In genomic region chr3:59296563-59297130, GRCm38 (mm10) we compare ENCODE assay signal across 24 mouse cellular contexts. TPM values are rescaled to one million over a fixed set of nuclear protein-coding genes. Genes with fewer than 3 reads are reported as not detected.
DNase-seq lines count a peak whose midpoint lies in the region; ATAC-seq and TF ChIP-seq lines count a peak whose summit lies in the region.
"Had no signal": no experiment of that assay in that cellular context is flagged by ENCODE, and none has a peak within 500 bp of the region (broad histone marks: within the 10 kb centered on the region; RNA-seq: fewer than 3 reads in every experiment).

No protein-coding gene starts in this region.

- intact Hi-C loops in heart, postnatal 10 days (cut with DNase I) = no loop called here

- H3K9me3 ChIP-seq in embryonic facial prominence, embryonic 15.5 days (replicated peaks) = no peaks in the 10 kb centered on the region
- H3K9me3 ChIP-seq in embryonic facial prominence, embryonic 10.5 days = no peaks in the 10 kb centered on the region
- H3K9me3 ChIP-seq in forebrain, embryonic 10.5 days = no peaks in the 10 kb centered on the region
- H3K9me3 ChIP-seq: hindbrain, embryonic 12.5 days; midbrain, embryonic 10.5 days had no signal

- ATAC-seq in embryonic facial prominence, embryonic 15.5 days (ENCODE audit: insufficient number of reproducible peaks, low FRiP score, low TSS enrichment, low read depth) = no peak
- ATAC-seq: forebrain, embryonic 14.5 days; liver, postnatal 0 days; lung, postnatal 0 days; midbrain, embryonic 16.5 days had no signal

- H3K4me1 ChIP-seq in embryonic facial prominence, embryonic 15.5 days = peaks cover 9% of the 10 kb centered on the region
- no peaks in the 10 kb centered on the region for H3K4me1 ChIP-seq in embryonic facial prominence, embryonic 10.5 days
- H3K4me1 ChIP-seq in forebrain, embryonic 10.5 days = no peaks in the 10 kb centered on the region
- H3K4me1 ChIP-seq: hindbrain, embryonic 12.5 days; midbrain, embryonic 10.5 days had no signal

- H3K4me2 ChIP-seq in embryonic facial prominence, embryonic 15.5 days (replicated peaks) = peak overlapping the region; percentile 22
- peak overlapping the region; percentile 65 for H3K4me2 ChIP-seq in myocyte (ENCODE audit: low read depth)
- H3K4me2 ChIP-seq: heart, embryonic 11.5 days; hindbrain, embryonic 12.5 days; liver, embryonic 11.5 days had no signal

- peak overlapping the region; percentile 88 for H3K27ac ChIP-seq in embryonic facial prominence, embryonic 15.5 days (replicated peaks)
- H3K27ac ChIP-seq in embryonic facial prominence, embryonic 10.5 days (replicated peaks) = no peak overlapping the region
- no peak overlapping the region for H3K27ac ChIP-seq in forebrain, embryonic 10.5 days
- H3K27ac ChIP-seq: hindbrain, embryonic 12.5 days; midbrain, embryonic 10.5 days had no signal

- 44% methylated on average over 5 of the region's 5 CpGs for WGBS in embryonic facial prominence, embryonic 15.5 days
- 93% methylated on average over 5 of the region's 5 CpGs for WGBS in embryonic facial prominence, embryonic 10.5 days
- WGBS in forebrain, embryonic 10.5 days = 94% methylated on average over 5 of the region's 5 CpGs

- H3ac ChIP-seq in myocyte (ENCODE audit: control insufficient read depth, insufficient read length) = no peak overlapping the region

- H3K36me3 ChIP-seq in embryonic facial prominence, embryonic 15.5 days = no peaks in the 10 kb centered on the region
- no peaks in the 10 kb centered on the region; the same call in 1 of the 2 replicates for H3K36me3 ChIP-seq in embryonic facial prominence, embryonic 10.5 days (replicated peaks)
- H3K36me3 ChIP-seq in myocyte (ENCODE audit: control insufficient read depth, insufficient read depth) = no peaks in the 10 kb centered on the region
- peaks cover 5% of the 10 kb centered on the region; the same call in 1 of the 2 replicates for H3K36me3 ChIP-seq in forebrain, embryonic 10.5 days (replicated peaks)
- H3K36me3 ChIP-seq: hindbrain, embryonic 12.5 days had no signal

- H3K27me3 ChIP-seq in embryonic facial prominence, embryonic 15.5 days = no peaks in the 10 kb centered on the region
- no peaks in the 10 kb centered on the region for H3K27me3 ChIP-seq in embryonic facial prominence, embryonic 10.5 days (replicated peaks; ENCODE audit: low read depth, poor library complexity, severe bottlenecking)
- H3K27me3 ChIP-seq in myocyte (ENCODE audit: control insufficient read depth, insufficient read depth, insufficient read length) = no peaks in the 10 kb centered on the region
- no peaks in the 10 kb centered on the region for H3K27me3 ChIP-seq in forebrain, embryonic 10.5 days (ENCODE audit: poor library complexity, severe bottlenecking)
- H3K27me3 ChIP-seq: hindbrain, embryonic 12.5 days had no signal

- no peaks in the 10 kb centered on the region for H3K79me2 ChIP-seq in myocyte (ENCODE audit: control insufficient read depth, insufficient read depth)

- TF ChIP-seq POLR2A in myocyte (IDR thresholded peaks at IDR 0.05; ENCODE audit: insufficient read length, low read depth) = no peak

- H3K4me3 ChIP-seq in embryonic facial prominence, embryonic 15.5 days (replicated peaks) = no peak overlapping the region
- no peak overlapping the region for H3K4me3 ChIP-seq in embryonic facial prominence, embryonic 10.5 days
- no peak overlapping the region for H3K4me3 ChIP-seq in myocyte
- no peak overlapping the region for H3K4me3 ChIP-seq in forebrain, embryonic 10.5 days
- H3K4me3 ChIP-seq: hindbrain, embryonic 12.5 days; midbrain, embryonic 10.5 days had no signal

- H3K9ac ChIP-seq in embryonic facial prominence, embryonic 15.5 days = no peak overlapping the region
- H3K9ac ChIP-seq: hindbrain, embryonic 12.5 days; liver, postnatal 0 days had no signal

- DNase-seq in embryonic facial prominence, embryonic 10.5 days (ENCODE audit: low spot score) = no peak
- peak; percentile 16 for DNase-seq in CD4-positive, CD25-positive, alpha-beta regulatory T cell, adult 2 months (ENCODE audit: low read depth, low spot score)
- DNase-seq in adipocyte (ENCODE audit: low spot score) = peak; percentile 74
- no peak for DNase-seq in forebrain, embryonic 10.5 days (ENCODE audit: extremely low spot score, low spot score)
- DNase-seq in heart, postnatal 10 days = no peak
- no peak for DNase-seq in thymus, postnatal 14 days
- DNase-seq: adrenal gland, postnatal 10 days; B cell, adult 2 months; cerebellum, adult 9-10 months; kidney, adult 8-10 months; kidney, postnatal 14 days; left cerebral cortex, postnatal 4 days; liver, postnatal 0 days; thymus, adult 18-20 months; thymus, postnatal 4 days had no signal

TF ChIP-seq in myocyte, 11 proteins besides CTCF, POLR2A, EP300 and RAD21:
- no peak for TF ChIP-seq TCF12 (IDR thresholded peaks at IDR 0.05; ENCODE audit: insufficient read depth, poor library complexity, severe bottlenecking)
- no peak for TF ChIP-seq MAX (IDR thresholded peaks at IDR 0.05; ENCODE audit: low read depth)
- TF ChIP-seq MYOG (IDR thresholded peaks at IDR 0.05; ENCODE audit: control insufficient read depth in 1 of 3, insufficient read depth in 1 of 3, insufficient read length in 2 of 3, low read depth in 2 of 3) = no peak
- TF ChIP-seq REST (IDR thresholded peaks at IDR 0.05; ENCODE audit: insufficient read depth, insufficient read length) = no peak
- no peak for TF ChIP-seq TCF3 (IDR thresholded peaks at IDR 0.05; ENCODE audit: insufficient read length, low read depth)
- no peak for TF ChIP-seq MYOD1 (IDR thresholded peaks at IDR 0.05; ENCODE audit: control insufficient read depth in 1 of 3, insufficient read length in 2 of 3, low read depth in 2 of 3)
- peak; percentile 52; the same call in 1 of the 2 replicates for TF ChIP-seq CEBPB (IDR thresholded peaks at IDR 0.05; ENCODE audit: insufficient read depth, poor library complexity, severe bottlenecking)

RNA-seq across cellular contexts. Expression of gene P2ry12, which starts 34.0 kb away (rescaled TPM):
- polyA plus RNA-seq in embryonic facial prominence, embryonic 15.5 days (2015; fragmentation: Nextera tagmentation; extraction: Ambion mirVana) = 2.3 and 2.6 TPM in 2 replicates
- 0.65 and 1.0 TPM in 2 replicates for polyA plus RNA-seq in embryonic facial prominence, embryonic 10.5 days (2016; fragmentation: Nextera tagmentation; extraction: Ambion mirVana)
- not detected for polyA plus RNA-seq in myocyte (2012; fragmentation: generic; extraction: Trizol)
- 0.62 and 0.63 TPM in 2 replicates for polyA plus RNA-seq in forebrain, embryonic 10.5 days (2016; fragmentation: Nextera tagmentation; extraction: Ambion mirVana)
- 1 to 10 TPM; 2.0 to 2.1 TPM for total RNA-seq in heart, postnatal 10 days (2021)

RNA-seq across cellular contexts. Expression of gene Igsf10, which starts 47.5 kb away (rescaled TPM):
- 28.1 and 38.8 TPM in 2 replicates for polyA plus RNA-seq in embryonic facial prominence, embryonic 15.5 days (2015; fragmentation: Nextera tagmentation; extraction: Ambion mirVana)
- polyA plus RNA-seq in embryonic facial prominence, embryonic 10.5 days (2016; fragmentation: Nextera tagmentation; extraction: Ambion mirVana) = 4.6 and 5.7 TPM in 2 replicates
- 0.05 TPM for polyA plus RNA-seq in myocyte (2012; fragmentation: generic; extraction: Trizol)
- polyA plus RNA-seq in forebrain, embryonic 10.5 days (2016; fragmentation: Nextera tagmentation; extraction: Ambion mirVana) = 2.3 and 2.6 TPM in 2 replicates
- total RNA-seq in heart, postnatal 10 days (2021) = 10 to 100 TPM; 10.1 to 13.1 TPM

Comparison
In these comparisons a context has a peak if more than half of its experiments do, and no peak if none do; other contexts are left out.
1. DNase-seq: peak in CD4-positive, CD25-positive, alpha-beta regulatory T cell, adult 2 months (single experiment) and adipocyte (single experiment); none in embryonic facial prominence, embryonic 10.5 days (single experiment), forebrain, embryonic 10.5 days (single experiment), heart, postnatal 10 days (0 of 2) and thymus, postnatal 14 days (single experiment).